Mouse (Mus musculus) MEL (cell line): Measurements from ENCODE around the gene Scamp5. TPM values are rescaled to one million over a fixed set of nuclear protein-coding genes. Genes with fewer than 3 reads are reported as not detected.

Experiments used
- DNase-seq: peaks from one replicate; pipeline ENCODE4 v3.0.0; 2011; ENCODE audit warnings: low read depth, low spot score
- H3K27ac ChIP-seq: 2 replicates; pipeline ENCODE4 v1.5.1; 2012; ENCODE audit warnings: low read depth, mild to moderate bottlenecking, control low read depth, low read length, moderate library complexity; ENCODE audit not compliant: control insufficient read depth
- H3K27me3 ChIP-seq, 2 experiments: fragments of 150-350 bp in 1 of 2; sonication (generic) in 1 of 2; 2 replicates each; pipeline ENCODE4 v1.6.1; 2012; ENCODE audit warnings: low read length in 2 of 2, mild to moderate bottlenecking in 2 of 2, improper control_type of control experiment in 1 of 2, moderate library complexity in 1 of 2; ENCODE audit not compliant: insufficient read depth in 2 of 2, control insufficient read depth in 1 of 2
- H3K36me3 ChIP-seq, 2 experiments: 2 replicates each; pipeline ENCODE4 v1.6.1; 2012 to 2014; ENCODE audit warnings: low read length in 2 of 2, improper control_type of control experiment in 1 of 2, inconsistent platforms in 1 of 2, mild to moderate bottlenecking in 1 of 2; ENCODE audit not compliant: insufficient read depth in 2 of 2, control insufficient read depth in 1 of 2
- H3K4me1 ChIP-seq, 2 experiments: fragments of 150-350 bp in 1 of 2; sonication (generic) in 1 of 2; 2 replicates each; pipeline ENCODE4 v1.6.1; 2012; ENCODE audit warnings: low read length in 2 of 2, improper control_type of control experiment in 1 of 2, mild to moderate bottlenecking in 1 of 2; ENCODE audit not compliant: insufficient read depth in 2 of 2, control insufficient read depth in 1 of 2
- H3K4me3 ChIP-seq, 2 experiments: fragments of 150-350 bp in 1 of 2; sonication (generic) in 1 of 2; 2 replicates each; pipeline ENCODE4 v1.5.1; 2012; ENCODE audit warnings: low read depth in 2 of 2, low read length in 2 of 2, mild to moderate bottlenecking in 2 of 2, moderate library complexity in 2 of 2, control low read depth in 1 of 2, improper control_type of control experiment in 1 of 2; ENCODE audit not compliant: control insufficient read depth in 1 of 2, insufficient read depth in 1 of 2
- H3K79me2 ChIP-seq: 2 replicates; pipeline ENCODE4 v1.6.1; 2012; ENCODE audit warnings: mild to moderate bottlenecking, low read length, moderate library complexity; ENCODE audit not compliant: control insufficient read depth, poor library complexity, insufficient read depth
- H3K9ac ChIP-seq: 2 replicates; pipeline ENCODE4 v1.6.1; 2012; ENCODE audit warnings: low read depth, mild to moderate bottlenecking, control low read depth, low read length, moderate library complexity; ENCODE audit not compliant: control insufficient read depth, poor library complexity, severe bottlenecking
- H3K9me3 ChIP-seq: fragments of 150-350 bp; sonication (generic); replicated peaks from 2 replicates; pipeline ENCODE4 v1.6.1; 2012; ENCODE audit warnings: mild to moderate bottlenecking, low read length, improper control_type of control experiment, moderate library complexity; ENCODE audit not compliant: insufficient read depth
- CTCF ChIP-seq, 3 experiments: IDR thresholded peaks in 2 of 3; conservative IDR thresholded peaks in 1 of 3; 2 replicates each; pipeline ENCODE4 v1.5.1; 2011 to 2012; ENCODE audit warnings: low read length in 3 of 3, low read depth in 2 of 3, mild to moderate bottlenecking in 2 of 3, improper control_type of control experiment in 1 of 3, inconsistent platforms in 1 of 3, mixed read lengths in 1 of 3, moderate library complexity in 1 of 3; ENCODE audit not compliant: control insufficient read depth in 1 of 3, insufficient read depth in 1 of 3, poor library complexity in 1 of 3, severe bottlenecking in 1 of 3
- EP300 ChIP-seq, 2 experiments: IDR thresholded peaks; 2 replicates each; pipeline ENCODE4 v1.6.1; 2011; ENCODE audit warnings: improper control_type of control experiment in 2 of 2, low read length in 2 of 2, low read depth in 1 of 2, mild to moderate bottlenecking in 1 of 2
- GATA1 ChIP-seq: IDR thresholded peaks from 2 replicates; pipeline ENCODE4 v1.6.1; 2011; ENCODE audit warnings: low read depth, low read length, improper control_type of control experiment
- JUND ChIP-seq: IDR thresholded peaks from 2 replicates; pipeline ENCODE4 v1.6.1; 2011; ENCODE audit warnings: low read depth, mild to moderate bottlenecking, improper control_type of control experiment, low read length
- MAFK ChIP-seq: IDR thresholded peaks from 2 replicates; pipeline ENCODE4 v1.6.1; 2011; ENCODE audit warnings: low read depth, mild to moderate bottlenecking, low read length, improper control_type of control experiment, borderline replicate concordance
- MAX ChIP-seq: IDR thresholded peaks from 2 replicates; pipeline ENCODE4 v1.6.1; 2011; ENCODE audit warnings: low read length, improper control_type of control experiment
- MXI1 ChIP-seq: IDR thresholded peaks from 2 replicates; pipeline ENCODE4 v1.6.1; 2011; ENCODE audit warnings: mild to moderate bottlenecking, low read depth, low read length, improper control_type of control experiment
- MYB ChIP-seq: IDR thresholded peaks from 2 replicates; pipeline ENCODE4 v1.6.1; 2011; ENCODE audit warnings: mild to moderate bottlenecking, low read depth, low read length, improper control_type of control experiment
- POLR2AphosphoS5 ChIP-seq: IDR thresholded peaks from 2 replicates; pipeline ENCODE4 v1.6.1; 2012; ENCODE audit warnings: low read depth, borderline replicate concordance, mild to moderate bottlenecking, inconsistent platforms, low read length, moderate library complexity, mixed read lengths
- SMC3 ChIP-seq: IDR thresholded peaks from 2 replicates; pipeline ENCODE4 v1.6.1; 2011; ENCODE audit warnings: low read depth, low read length, improper control_type of control experiment
- USF1 ChIP-seq: IDR thresholded peaks from 2 replicates; pipeline ENCODE4 v1.6.1; 2014; ENCODE audit warnings: low read depth, mild to moderate bottlenecking, inconsistent platforms, low read length, improper control_type of control experiment, moderate library complexity
- ZKSCAN1 ChIP-seq: IDR thresholded peaks from 2 replicates; pipeline ENCODE4 v1.6.1; 2012; ENCODE audit warnings: low read depth, mild to moderate bottlenecking, inconsistent platforms, low read length, improper control_type of control experiment, moderate library complexity
- ZMIZ1 ChIP-seq: IDR thresholded peaks from 2 replicates; pipeline ENCODE4 v1.6.1; 2012; ENCODE audit warnings: low read depth, mild to moderate bottlenecking, inconsistent platforms, low read length, improper control_type of control experiment, moderate library complexity
- ZNF384 ChIP-seq: IDR thresholded peaks from 2 replicates; pipeline ENCODE4 v1.6.1; 2012; ENCODE audit warnings: low read depth, mild to moderate bottlenecking, inconsistent platforms, low read length, improper control_type of control experiment
- polyA plus RNA-seq, 2 experiments: library from polyadenylated mRNA; stranded (reverse) in 1 of 2; unstranded in 1 of 2; fragments of >175 nt in 1 of 2; fragments of >200 nt in 1 of 2; gene quantifications; 2 replicates each; pipeline versions ENCODE4 v1.2.1 to v1.2.4; 2012; ENCODE audit warnings: low replicate concordance in 2 of 2, low read depth in 1 of 2; ENCODE audit not compliant: insufficient read length in 2 of 2, insufficient read depth in 1 of 2, missing spikeins in 1 of 2
- total RNA-seq: library from RNA; depleted of rRNA; stranded (reverse); fragments of 300-350 nt; gene quantifications from 2 replicates; pipeline ENCODE4 v1.2.3, GENCODE M21; 2012

The Scamp5 gene
- total and polyA plus RNA-seq, 3 experiments, result 2.3 to 4.3 TPM; not detected in 1

DNA sequence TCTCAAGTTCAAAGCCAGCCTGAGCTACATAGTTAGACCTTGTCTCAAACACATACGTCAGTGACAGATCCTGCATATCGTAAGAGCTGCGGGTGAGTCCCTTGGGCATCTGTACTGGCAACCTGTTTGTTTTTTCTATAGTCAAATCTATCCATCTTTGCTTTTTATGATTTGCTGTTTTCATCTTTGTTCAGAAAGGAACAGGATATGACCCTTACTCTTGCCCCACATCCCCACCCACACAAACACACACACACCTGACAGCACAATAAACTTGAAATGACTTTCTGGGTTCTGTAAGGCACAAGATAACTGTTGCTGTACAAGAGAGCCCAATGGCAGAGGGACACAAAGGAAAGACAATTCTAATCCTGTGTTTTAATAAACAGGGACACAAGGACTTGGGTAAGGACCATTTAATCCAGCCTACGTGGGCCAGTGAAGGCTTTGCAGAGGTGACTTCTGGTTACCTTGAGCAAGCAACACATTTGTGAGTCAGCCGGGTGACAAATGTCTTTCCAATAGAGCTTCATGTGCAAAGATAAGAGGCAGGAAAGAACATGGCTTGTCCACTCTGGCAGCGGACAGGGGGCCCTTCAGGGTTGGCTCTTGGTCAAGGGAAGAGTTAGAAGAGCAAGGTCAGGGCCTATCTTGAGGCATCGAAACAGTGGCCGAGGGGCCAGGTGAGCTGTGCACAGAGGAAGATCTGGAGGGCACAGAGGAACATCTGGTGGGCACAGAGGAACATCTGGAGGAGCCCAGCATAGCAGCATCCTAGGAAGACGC lies 60.5 kb downstream of the Scamp5 start:
- peaks cover 1% of the 10 kb centered on the region; the same call in 1 of the 2 replicates for H3K79me2 ChIP-seq
- TF ChIP-seq USF1, result no peak
- no peak for TF ChIP-seq MAX
- TF ChIP-seq MYB, result no peak
- TF ChIP-seq MAFK, result no peak
- no peak for TF ChIP-seq SMC3
- TF ChIP-seq GATA1, result no peak
- no peak for TF ChIP-seq EP300 (IDR thresholded peaks at IDR 0.05; ENCODE audit: low read depth in 1 of 2, low read length in 2 of 2)
- TF ChIP-seq ZNF384, result no peak
- no peaks in the 10 kb centered on the region for H3K27me3 ChIP-seq
- no peaks in the 10 kb centered on the region for H3K4me1 ChIP-seq
- no peak overlapping the region for H3K4me3 ChIP-seq
- no peak for DNase-seq
- no peaks in the 10 kb centered on the region for H3K36me3 ChIP-seq
- H3K9ac ChIP-seq, result no peak overlapping the region
- H3K9me3 ChIP-seq, result no peaks in the 10 kb centered on the region
- no peak overlapping the region for H3K27ac ChIP-seq

- H3K36me3 ChIP-seq, result no peaks in the 10 kb centered on the region
- H3K9ac ChIP-seq, result no peak overlapping the region
- TF ChIP-seq ZMIZ1, result no peak
- no peak for TF ChIP-seq JUND
- no peak for TF ChIP-seq CTCF (IDR thresholded peaks at IDR 0.05 in 2 of 3, conservative IDR thresholded peaks at IDR 0.05 in 1 of 3; ENCODE audit: control insufficient read depth in 1 of 3, insufficient read depth in 1 of 3, low read depth in 2 of 3, low read length in 3 of 3, poor library complexity in 1 of 3, severe bottlenecking in 1 of 3)
- TF ChIP-seq POLR2AphosphoS5, result no peak
- TF ChIP-seq ZKSCAN1, result no peak
- H3K27me3 ChIP-seq, result no peaks in the 10 kb centered on the region
- H3K79me2 ChIP-seq, result no peaks in the 10 kb centered on the region
- H3K4me3 ChIP-seq, result no peak overlapping the region
- no peak for DNase-seq
- no peaks in the 10 kb centered on the region for H3K4me1 ChIP-seq
- H3K27ac ChIP-seq, result no peak overlapping the region
- no peaks in the 10 kb centered on the region for H3K9me3 ChIP-seq
Observed at GRCm38 (mm10) chr9:57406395-57406794, 61.5 kb downstream of the Scamp5 start.

DNA sequence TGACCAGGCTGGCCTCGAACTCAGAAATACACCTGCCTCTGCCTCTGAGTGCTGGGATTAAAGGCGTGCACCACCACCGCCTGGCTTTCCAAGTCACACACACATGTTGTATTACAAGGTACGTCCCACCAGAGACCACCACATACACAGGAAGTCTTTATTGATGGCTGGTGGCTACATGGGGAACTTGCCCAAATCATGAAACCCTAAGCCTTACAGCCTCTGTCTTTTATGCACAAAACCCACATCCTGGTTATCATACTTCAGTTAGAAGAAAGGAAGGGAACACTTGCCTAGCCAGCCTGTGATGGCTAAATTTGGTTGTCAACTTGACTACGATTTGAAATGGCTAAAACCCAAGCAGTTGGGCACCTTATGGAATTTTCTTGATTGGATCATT lies 63.8 kb downstream of the Scamp5 start:
- H3K36me3 ChIP-seq, result no peaks in the 10 kb centered on the region
- no peaks in the 10 kb centered on the region for H3K27me3 ChIP-seq
- no peaks in the 10 kb centered on the region for H3K79me2 ChIP-seq
- H3K9ac ChIP-seq, result no peak overlapping the region
- TF ChIP-seq MXI1 (no peak), ZMIZ1 (no peak)
- H3K4me1 ChIP-seq, result no peaks in the 10 kb centered on the region
- no peaks in the 10 kb centered on the region for H3K9me3 ChIP-seq
- H3K27ac ChIP-seq, result no peak overlapping the region
- no peak for DNase-seq
- H3K4me3 ChIP-seq, result no peak overlapping the region
